Mouse (Mus musculus): ENCODE measurements around the gene Ephb6.
A peak's percentile ranks its signal among the peaks of the same experiment; 100 is the strongest.
"Not testable (repeated sequence)": the region's sequence is repeated elsewhere in the genome, so short reads cannot be mapped to it uniquely, and the experiment has no call there.

Ephb6 gene

GRCm38 (mm10) chr6:41605061-41605793, at the start of gene Ephb6:
Ephb6 (plus strand) TSS chr6:41605482.
- DNase-seq = peak; percentile 77

DNA sequence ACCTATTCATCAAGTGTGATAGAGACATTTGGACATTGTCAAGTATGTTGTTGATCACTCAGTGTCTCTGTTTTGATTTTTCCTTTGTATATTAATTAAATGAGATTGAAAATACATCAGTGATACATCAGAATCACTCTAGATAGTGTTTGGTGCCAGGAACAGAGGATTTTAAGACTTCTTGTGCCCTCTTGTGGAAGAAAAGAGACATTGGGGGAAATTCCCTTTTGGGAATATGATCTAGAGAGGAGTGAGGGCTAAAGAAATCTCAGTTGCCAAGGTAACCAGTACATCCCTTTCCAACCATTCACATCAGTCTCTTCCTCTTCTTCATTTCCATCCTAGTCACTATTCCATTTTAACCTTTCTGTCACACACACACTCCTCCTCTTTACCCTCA, 48.9 kb upstream of the Ephb6 start:
- no peak for DNase-seq

- no peak for DNase-seq
Observed at GRCm38 (mm10) chr6:41557468-41557867, 47.8 kb upstream of the Ephb6 start.

- no peak for DNase-seq
Observed at GRCm38 (mm10) chr6:41558271-41558670, 47.0 kb upstream of the Ephb6 start.

DNA sequence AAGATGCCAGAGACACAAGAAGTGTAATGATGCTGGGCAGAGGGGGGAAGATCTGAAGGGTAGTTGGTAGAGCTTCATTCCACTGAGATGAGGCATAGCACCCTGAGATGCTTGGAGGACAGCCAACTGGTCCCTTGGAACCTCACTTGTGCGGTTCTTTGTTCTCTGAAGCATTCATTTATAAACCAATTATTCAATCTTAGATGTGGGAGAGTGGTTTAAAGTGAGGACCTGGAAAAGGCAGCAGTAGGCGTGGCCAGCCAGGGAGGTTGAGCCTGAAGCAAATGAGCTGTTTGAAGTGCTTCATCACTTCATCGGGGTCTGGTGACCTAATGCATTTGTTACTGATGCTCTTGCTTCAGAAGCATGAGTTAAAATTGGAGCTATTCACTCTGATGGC, 46.0 kb upstream of the Ephb6 start:
- no peak for DNase-seq

GRCm38 (mm10) chr6:41560273-41560672, 45.0 kb upstream of the Ephb6 start:
- no peak for DNase-seq

DNA sequence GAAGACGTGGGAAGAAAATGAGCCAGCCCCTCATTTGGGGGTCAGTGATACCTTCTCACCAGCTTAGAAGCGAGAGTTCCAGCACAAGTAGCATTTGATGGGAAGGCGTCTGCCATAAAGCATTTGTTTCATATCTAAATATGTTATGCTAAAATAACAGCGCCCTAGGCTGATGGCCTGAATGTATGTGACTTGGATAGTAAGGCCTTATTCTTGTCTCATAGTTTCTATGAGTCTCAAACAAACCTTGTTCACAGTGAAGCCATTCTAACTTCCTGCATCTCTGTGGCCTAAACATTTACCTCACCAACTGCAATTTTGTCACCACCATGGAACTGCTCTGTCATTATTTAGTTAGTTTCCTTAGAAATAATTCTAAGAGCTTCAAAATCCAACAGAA, 42.7 kb upstream of the Ephb6 start:
- DNase-seq = no peak

DNA sequence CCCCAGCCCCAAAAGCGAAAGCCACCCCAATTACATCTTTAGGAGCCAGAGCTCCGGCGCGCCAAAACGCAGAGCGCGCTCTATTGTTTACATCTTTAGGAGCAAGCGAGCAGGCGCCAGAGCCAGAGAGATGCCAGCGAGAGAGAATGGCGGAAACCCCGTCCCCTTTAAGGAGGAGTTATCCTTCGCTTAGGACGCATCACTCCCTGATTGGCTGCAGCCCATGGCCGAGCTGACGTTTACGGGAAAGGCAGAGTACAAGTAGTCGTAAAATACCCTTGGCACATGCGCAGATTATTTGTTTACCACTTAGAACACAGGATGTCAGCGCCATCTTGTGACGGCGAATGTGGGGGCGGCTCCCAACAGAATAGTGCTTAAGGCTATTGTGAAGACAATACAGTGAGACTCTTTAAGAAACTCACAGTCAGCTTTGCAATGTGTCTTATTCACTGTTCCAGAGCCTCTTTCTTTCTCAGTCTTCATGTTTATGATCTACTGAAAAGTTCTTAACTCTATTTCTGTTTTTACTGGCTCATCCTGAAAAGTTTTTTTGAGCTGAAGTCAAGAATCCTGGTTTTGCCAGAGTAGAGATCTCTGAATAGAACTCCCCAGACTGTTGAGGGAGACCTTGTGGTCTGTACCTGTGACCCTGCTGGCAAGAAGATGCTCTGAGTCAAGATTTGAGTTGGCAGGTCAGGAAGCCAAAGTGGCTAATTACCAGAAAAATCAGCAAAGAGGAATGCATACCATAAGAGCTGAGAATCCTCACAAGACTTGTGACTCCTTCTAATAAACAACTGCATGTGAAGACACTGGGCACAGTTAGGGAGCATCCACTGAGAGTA, 42.0 kb upstream of the Ephb6 start:
- not testable (repeated sequence) for DNase-seq

GRCm38 (mm10) chr6:41565261-41565660, 40.0 kb upstream of the Ephb6 start:
- no peak for DNase-seq

- DNase-seq = no peak
Observed at GRCm38 (mm10) chr6:41566965-41567364, 38.3 kb upstream of the Ephb6 start.

DNA sequence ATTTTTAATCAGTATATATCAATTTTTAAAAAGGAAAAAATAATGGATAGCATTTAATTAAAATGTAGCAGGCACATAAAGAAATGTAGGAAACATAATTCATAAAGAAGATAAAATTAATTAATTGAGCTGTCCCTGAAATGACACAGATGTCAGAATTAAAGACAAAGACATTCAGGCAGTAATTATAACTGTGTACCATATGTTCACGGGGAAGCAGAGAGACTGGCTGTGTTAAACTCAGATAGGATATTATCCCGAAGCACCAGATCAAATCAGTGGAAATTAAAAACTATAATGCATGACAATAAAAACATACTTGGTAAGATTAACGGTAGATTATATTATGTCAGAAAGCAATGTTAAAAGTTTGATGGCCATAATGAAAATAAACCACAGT, 36.2 kb upstream of the Ephb6 start:
- DNase-seq = no peak

GRCm38 (mm10) chr6:41576526-41577097, 28.7 kb upstream of the Ephb6 start:
- DNase-seq = peak; percentile 9

- no peak for DNase-seq
Observed at GRCm38 (mm10) chr6:41577297-41577696, 28.0 kb upstream of the Ephb6 start.

GRCm38 (mm10) chr6:41581295-41581694, 24.0 kb upstream of the Ephb6 start:
- DNase-seq = no peak

- no peak for DNase-seq
Observed at GRCm38 (mm10) chr6:41582189-41582588, 23.1 kb upstream of the Ephb6 start.

DNA sequence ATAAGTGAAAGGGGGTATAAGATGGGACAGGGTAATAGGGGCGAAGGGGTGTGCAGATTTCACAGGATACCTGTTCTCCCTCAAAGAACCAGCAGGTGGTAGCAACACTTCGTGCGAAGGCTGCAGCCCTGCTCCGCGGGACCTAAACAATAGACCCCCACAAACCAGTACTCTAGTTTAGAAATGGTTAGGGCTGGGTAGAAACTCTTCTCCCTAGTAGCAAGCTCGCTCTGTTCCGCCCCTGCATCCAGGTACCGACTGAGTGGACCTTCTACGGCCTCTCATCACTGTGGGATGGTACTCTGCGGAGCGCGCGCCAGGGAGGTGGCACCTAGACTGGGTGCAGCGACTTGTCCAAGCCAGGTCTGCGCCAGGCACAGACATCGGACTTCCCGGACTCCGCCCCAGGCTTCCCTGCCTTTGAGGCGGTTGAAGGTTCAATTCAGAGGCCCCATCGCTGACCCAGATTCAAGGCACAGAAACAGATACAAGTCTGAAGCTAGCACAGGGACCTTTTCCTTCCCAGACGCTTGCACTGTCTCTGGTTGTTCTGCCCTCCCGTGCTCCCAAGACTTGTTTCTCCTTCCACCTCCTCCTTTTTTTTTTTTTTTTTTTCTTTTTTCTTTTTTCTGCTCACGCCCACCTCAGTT, 756 bp upstream of the Ephb6 start:
- peak; percentile 46 for DNase-seq

- no peak for DNase-seq
Observed at GRCm38 (mm10) chr6:41605794-41606104, 467 bp downstream of the Ephb6 start.

DNA sequence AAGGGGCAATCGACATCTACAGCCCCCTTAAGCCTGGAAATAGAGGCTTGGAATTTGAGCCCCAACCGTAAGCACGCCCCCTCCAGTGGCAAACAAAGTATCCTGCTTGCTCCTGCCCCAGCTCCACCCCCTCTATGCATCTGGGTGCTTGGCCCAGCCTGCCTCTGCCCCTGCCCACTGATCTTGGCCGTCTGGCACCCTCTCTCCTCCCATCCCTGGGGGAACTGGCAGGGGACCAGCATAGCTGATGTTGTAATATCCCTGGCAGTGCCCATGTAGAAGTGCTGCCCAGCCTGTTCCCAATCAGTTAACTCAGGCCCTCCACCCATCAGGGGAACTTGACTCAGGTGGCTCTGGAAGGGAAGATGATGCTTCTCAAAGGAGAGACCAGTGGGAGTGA, 932 bp downstream of the Ephb6 start:
- peak; percentile 81 for DNase-seq

DNA sequence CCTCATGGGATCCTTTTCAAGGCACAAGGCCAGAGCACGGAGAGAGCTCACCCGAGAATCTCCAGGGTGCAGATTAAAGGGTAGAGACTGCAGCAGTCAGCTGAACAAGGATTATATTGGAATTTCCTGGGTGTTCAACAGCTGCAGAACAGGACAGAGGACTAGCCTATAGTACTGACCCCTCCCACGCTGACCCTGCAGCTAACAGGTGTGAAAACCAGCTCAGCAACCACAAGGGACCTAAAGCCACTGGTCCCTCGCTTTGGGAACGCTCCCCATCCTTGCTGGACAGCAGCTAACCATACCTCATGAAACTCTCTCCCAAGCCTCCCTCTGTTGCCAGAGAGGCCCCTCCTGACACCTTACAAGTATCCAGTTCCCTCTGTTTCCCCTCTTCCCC, 2.4 kb downstream of the Ephb6 start:
- DNase-seq = no peak

DNA sequence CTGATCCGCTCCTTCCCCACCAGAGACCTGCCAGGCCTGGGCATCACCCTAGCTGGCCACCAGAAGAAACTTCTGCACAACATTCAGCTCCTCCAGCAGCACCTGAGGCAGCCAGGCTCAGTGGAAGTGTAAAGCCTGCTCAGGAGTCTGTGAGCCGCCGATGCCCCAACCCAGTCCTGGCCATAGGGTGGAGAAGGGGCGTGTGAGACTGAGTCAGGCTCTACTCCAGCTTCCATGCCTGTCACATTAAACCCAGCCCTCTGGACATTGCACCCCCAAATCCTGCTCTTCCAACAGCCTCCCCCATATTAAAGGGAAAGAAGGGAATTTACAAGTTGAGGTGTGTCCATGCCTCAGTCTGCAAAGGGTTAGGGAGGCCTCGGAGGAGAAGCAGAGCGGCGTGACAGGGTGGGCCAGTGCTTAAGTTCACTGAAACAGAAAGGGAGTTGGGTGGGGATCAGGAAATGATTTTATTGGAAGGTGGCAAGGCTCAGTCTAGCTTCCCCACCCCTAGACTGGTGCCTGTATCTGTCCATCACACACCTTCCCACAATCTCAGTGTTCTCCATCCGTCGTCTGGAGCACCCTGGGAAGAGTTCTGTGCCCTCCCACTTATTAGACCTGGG, 15.0 kb downstream of the Ephb6 start:
- no peak for DNase-seq

GRCm38 (mm10) chr6:41621241-41621990, 16.1 kb downstream of the Ephb6 start:
- DNase-seq = no peak

GRCm38 (mm10) chr6:41622661-41623060, 17.4 kb downstream of the Ephb6 start:
- peak; percentile 45 for DNase-seq

Measured in lung, postnatal 36 days (tissue).